Mouse (Mus musculus) CH12.LX (cell line): ENCODE measurements around the gene Mapk9. TPM values are rescaled to one million over a fixed set of nuclear protein-coding genes. Genes with fewer than 3 reads are reported as not detected.

Experiments
- DNase-seq: peaks from one replicate; pipeline ENCODE4 v3.0.0-alpha.2; 2013; ENCODE audit errors: extremely low read depth
- H3K27ac ChIP-seq: 2 replicates; pipeline ENCODE4 v1.5.1; 2012; ENCODE audit warnings: low read depth, mild to moderate bottlenecking, control low read depth, moderate library complexity; ENCODE audit not compliant: insufficient read depth
- H3K27me3 ChIP-seq: replicated peaks from 2 replicates; pipeline ENCODE3; 2012; ENCODE audit warnings: inconsistent platforms
- H3K36me3 ChIP-seq, 2 experiments: replicated peaks in 1 of 2; 2 replicates each; pipeline versions ENCODE3 to v1.6.1; 2012; ENCODE audit warnings: inconsistent platforms in 1 of 2, low read length in 1 of 2, mild to moderate bottlenecking in 1 of 2, mixed read lengths in 1 of 2, moderate library complexity in 1 of 2; ENCODE audit not compliant: control insufficient read depth in 1 of 2, insufficient read depth in 1 of 2
- H3K4me1 ChIP-seq, 2 experiments: 2 replicates each; pipeline ENCODE4 v1.6.1; 2012; ENCODE audit warnings: inconsistent platforms in 1 of 2, moderate library complexity in 1 of 2; ENCODE audit not compliant: insufficient read depth in 2 of 2, control insufficient read depth in 1 of 2
- H3K4me2 ChIP-seq: 2 replicates; pipeline ENCODE4 v1.6.1; 2012; ENCODE audit warnings: low read depth, mild to moderate bottlenecking, control low read depth; ENCODE audit not compliant: poor library complexity, insufficient read depth, severe bottlenecking
- H3K4me3 ChIP-seq, 3 experiments: fragments of 150-350 bp in 1 of 3; sonication (generic) in 1 of 3; replicated peaks in 1 of 3; 2 replicates each; pipeline versions ENCODE3 to v1.5.1; 2011 to 2012; ENCODE audit warnings: low read depth in 2 of 3, low read length in 2 of 3, mild to moderate bottlenecking in 2 of 3, moderate library complexity in 2 of 3, control low read depth in 1 of 3, improper control_type of control experiment in 1 of 3, inconsistent platforms in 1 of 3, mixed read lengths in 1 of 3; ENCODE audit not compliant: poor library complexity in 1 of 3
- H3K79me2 ChIP-seq: replicated peaks from 2 replicates; pipeline ENCODE4 v1.6.1; 2012; ENCODE audit warnings: mild to moderate bottlenecking, moderate library complexity; ENCODE audit not compliant: control insufficient read depth, poor library complexity, insufficient read depth, severe bottlenecking; ENCODE audit errors: extremely low read depth
- H3K9ac ChIP-seq: 2 replicates; pipeline ENCODE4 v1.6.1; 2012; ENCODE audit warnings: low read depth, mild to moderate bottlenecking, control low read depth, moderate library complexity; ENCODE audit not compliant: insufficient read depth
- H3K9me3 ChIP-seq: replicated peaks from 2 replicates; pipeline ENCODE3; 2012; ENCODE audit warnings: low read length, inconsistent platforms, mixed read lengths
- BHLHE40 ChIP-seq: IDR thresholded peaks from 2 replicates; pipeline ENCODE4 v1.6.1; 2011; ENCODE audit warnings: mild to moderate bottlenecking, low read depth, low read length, improper control_type of control experiment
- CHD1 ChIP-seq: IDR thresholded peaks from 2 replicates; pipeline ENCODE4 v1.6.1; 2012; ENCODE audit warnings: low read depth, low read length, improper control_type of control experiment, inconsistent platforms
- CHD2 ChIP-seq: IDR thresholded peaks from 2 replicates; pipeline ENCODE4 v1.6.1; 2011; ENCODE audit warnings: low read length, improper control_type of control experiment
- CTCF ChIP-seq, 2 experiments: IDR thresholded peaks in 1 of 2; conservative IDR thresholded peaks in 1 of 2; 2 replicates each; pipeline ENCODE4 v1.5.1; 2011 to 2012; ENCODE audit warnings: low read depth in 2 of 2, low read length in 2 of 2, improper control_type of control experiment in 1 of 2, inconsistent platforms in 1 of 2, mild to moderate bottlenecking in 1 of 2, moderate library complexity in 1 of 2
- E2F4 ChIP-seq: IDR thresholded peaks from 2 replicates; pipeline ENCODE4 v1.6.1; 2011; ENCODE audit warnings: low read depth, low read length, improper control_type of control experiment; ENCODE audit not compliant: insufficient replicate concordance
- ELF1 ChIP-seq: IDR thresholded peaks from 2 replicates; pipeline ENCODE4 v1.6.1; 2014; ENCODE audit warnings: low read depth, mild to moderate bottlenecking, inconsistent platforms, low read length, improper control_type of control experiment
- EP300 ChIP-seq: IDR thresholded peaks from 2 replicates; pipeline ENCODE4 v1.6.1; 2011; ENCODE audit warnings: low read length, improper control_type of control experiment
- ETS1 ChIP-seq: conservative IDR thresholded peaks from 2 replicates; pipeline ENCODE4 v1.6.1; 2012; ENCODE audit warnings: low read depth, mild to moderate bottlenecking, inconsistent platforms, low read length, improper control_type of control experiment, moderate library complexity
- GABPA ChIP-seq: IDR thresholded peaks from 2 replicates; pipeline ENCODE4 v1.6.1; 2012; ENCODE audit warnings: low read depth, low read length, improper control_type of control experiment, inconsistent platforms; ENCODE audit not compliant: insufficient replicate concordance
- HCFC1 ChIP-seq: IDR thresholded peaks from 2 replicates; pipeline ENCODE4 v1.6.1; 2012; ENCODE audit warnings: low read depth, mild to moderate bottlenecking, inconsistent platforms, low read length, improper control_type of control experiment
- IRF4 ChIP-seq: IDR thresholded peaks from 2 replicates; pipeline ENCODE4 v1.6.1; 2014; ENCODE audit warnings: low read depth, mild to moderate bottlenecking, inconsistent platforms, low read length, improper control_type of control experiment
- JUN ChIP-seq: IDR thresholded peaks from 2 replicates; pipeline ENCODE4 v1.6.1; 2011; ENCODE audit warnings: low read depth, mild to moderate bottlenecking, low read length, improper control_type of control experiment, moderate library complexity; ENCODE audit not compliant: insufficient read depth
- JUND ChIP-seq: conservative IDR thresholded peaks from 2 replicates; pipeline ENCODE4 v1.6.1; 2011; ENCODE audit warnings: low read depth, low read length, improper control_type of control experiment
- KAT2A ChIP-seq: IDR thresholded peaks from 2 replicates; pipeline ENCODE4 v1.6.1; 2012; ENCODE audit warnings: low read length, improper control_type of control experiment, inconsistent platforms; ENCODE audit not compliant: insufficient replicate concordance
- MAFK ChIP-seq: IDR thresholded peaks from 2 replicates; pipeline ENCODE4 v1.6.1; 2011; ENCODE audit warnings: low read length, improper control_type of control experiment; ENCODE audit not compliant: insufficient replicate concordance
- MAX ChIP-seq: IDR thresholded peaks from 2 replicates; pipeline ENCODE4 v1.6.1; 2011; ENCODE audit warnings: low read length, improper control_type of control experiment
- MAZ ChIP-seq: IDR thresholded peaks from 2 replicates; pipeline ENCODE4 v1.6.1; 2012; ENCODE audit warnings: low read depth, mild to moderate bottlenecking, inconsistent platforms, low read length, improper control_type of control experiment, moderate library complexity
- MEF2A ChIP-seq: IDR thresholded peaks from 2 replicates; pipeline ENCODE4 v1.6.1; 2014; ENCODE audit warnings: low read depth, mild to moderate bottlenecking, inconsistent platforms, low read length, improper control_type of control experiment, borderline replicate concordance
- MXI1 ChIP-seq: IDR thresholded peaks from 2 replicates; pipeline ENCODE4 v1.6.1; 2011; ENCODE audit warnings: mild to moderate bottlenecking, low read depth, low read length, improper control_type of control experiment
- MYC ChIP-seq: IDR thresholded peaks from 2 replicates; pipeline ENCODE4 v1.6.1; 2011; ENCODE audit warnings: low read depth, mild to moderate bottlenecking, improper control_type of control experiment, low read length
- NELFE ChIP-seq: IDR thresholded peaks from 2 replicates; pipeline ENCODE4 v1.6.1; 2011; ENCODE audit warnings: low read depth, low read length, improper control_type of control experiment
- NRF1 ChIP-seq: IDR thresholded peaks from 2 replicates; pipeline ENCODE4 v1.6.1; 2014; ENCODE audit warnings: low read depth, mild to moderate bottlenecking, inconsistent platforms, low read length, improper control_type of control experiment, moderate library complexity
- PAX5 ChIP-seq: IDR thresholded peaks from 2 replicates; pipeline ENCODE4 v1.6.1; 2012; ENCODE audit warnings: low read length, inconsistent platforms, mixed read lengths
- POLR2A ChIP-seq: IDR thresholded peaks from 2 replicates; pipeline ENCODE4 v1.6.1; 2011; ENCODE audit warnings: low read depth, mild to moderate bottlenecking, improper control_type of control experiment, low read length
- POLR2AphosphoS2 ChIP-seq: IDR thresholded peaks from 2 replicates; pipeline ENCODE4 v1.6.1; 2011; ENCODE audit warnings: low read depth, low read length, improper control_type of control experiment
- RAD21 ChIP-seq: IDR thresholded peaks from 2 replicates; pipeline ENCODE4 v1.6.1; 2011; ENCODE audit warnings: low read depth, mild to moderate bottlenecking, low read length, improper control_type of control experiment, moderate library complexity
- RCOR1 ChIP-seq: conservative IDR thresholded peaks from 2 replicates; pipeline ENCODE4 v1.6.1; 2012; ENCODE audit warnings: low read depth, mild to moderate bottlenecking, inconsistent platforms, low read length, improper control_type of control experiment
- SIN3A ChIP-seq: IDR thresholded peaks from 2 replicates; pipeline ENCODE4 v1.6.1; 2012; ENCODE audit warnings: low read length, improper control_type of control experiment, inconsistent platforms
- SMC3 ChIP-seq: IDR thresholded peaks from 2 replicates; pipeline ENCODE4 v1.6.1; 2011; ENCODE audit warnings: low read depth, low read length, improper control_type of control experiment
- TBP ChIP-seq: conservative IDR thresholded peaks from 2 replicates; pipeline ENCODE4 v1.6.1; 2011; ENCODE audit warnings: low read depth, low read length, improper control_type of control experiment
- TCF12 ChIP-seq: IDR thresholded peaks from 2 replicates; pipeline ENCODE4 v1.6.1; 2014; ENCODE audit warnings: low read depth, mild to moderate bottlenecking, inconsistent platforms, low read length, improper control_type of control experiment
- UBTF ChIP-seq: IDR thresholded peaks from 2 replicates; pipeline ENCODE4 v1.6.1; 2012; ENCODE audit warnings: low read depth, mild to moderate bottlenecking, inconsistent platforms, low read length, improper control_type of control experiment, moderate library complexity
- USF1 ChIP-seq: IDR thresholded peaks from 2 replicates; pipeline ENCODE4 v1.6.1; 2014; ENCODE audit warnings: low read depth, mild to moderate bottlenecking, inconsistent platforms, low read length, improper control_type of control experiment
- USF2 ChIP-seq: conservative IDR thresholded peaks from 2 replicates; pipeline ENCODE4 v1.6.1; 2011; ENCODE audit warnings: low read depth, low read length, improper control_type of control experiment
- ZC3H11A ChIP-seq: IDR thresholded peaks from 2 replicates; pipeline ENCODE4 v1.6.1; 2012; ENCODE audit warnings: low read depth, mild to moderate bottlenecking, inconsistent platforms, low read length, improper control_type of control experiment
- ZKSCAN1 ChIP-seq: IDR thresholded peaks from 2 replicates; pipeline ENCODE4 v1.6.1; 2012; ENCODE audit warnings: low read depth, inconsistent platforms, low read length, improper control_type of control experiment, borderline replicate concordance
- ZMIZ1 ChIP-seq: IDR thresholded peaks from 2 replicates; pipeline ENCODE4 v1.6.1; 2012; ENCODE audit warnings: low read depth, mild to moderate bottlenecking, inconsistent platforms, low read length, improper control_type of control experiment
- ZNF384 ChIP-seq: IDR thresholded peaks from 2 replicates; pipeline ENCODE4 v1.6.1; 2012; ENCODE audit warnings: low read depth, low read length, improper control_type of control experiment, inconsistent platforms
- dilution Hi-C: fragments of 300-500 bp; cut with MboI; formaldehyde crosslinking; loops from 2 replicates; pipeline ENCODE4 v1.14.3; 2020; ENCODE audit warnings: low sequenced_read_pairs; ENCODE audit not compliant: extremely low pct_unique_long_range_greater_than_20kb, extremely low pct_ligation_motif_present
- in situ Hi-C: fragments of 300-500 bp; cut with MboI; formaldehyde crosslinking; loops from 3 replicates; pipeline ENCODE4 v1.14.3; 2019; ENCODE audit warnings: low sequenced_read_pairs, low pct_ligation_motif_present, low pct_unique_long_range_greater_than_20kb, mixed read lengths
- polyA plus RNA-seq: library from polyadenylated mRNA; unstranded; fragments of >175 nt; gene quantifications from 2 replicates; pipeline ENCODE4 v1.2.1, GENCODE M21; 2012; ENCODE audit warnings: low read depth; ENCODE audit not compliant: insufficient read length
- total RNA-seq, 2 experiments: library from RNA; depleted of rRNA; stranded (reverse); fragments of 300-350 nt in 1 of 2; fragments of >200 nt in 1 of 2; gene quantifications; 2 replicates each; pipeline ENCODE4 v1.2.3; 2012 to 2014

Gene Mapk9
- 22.0 and 22.5 TPM in 2 replicates for total RNA-seq (2012; rRNA removed)
- 29.3 and 35.3 TPM in 2 replicates for total RNA-seq (2014; rRNA removed)
- 31.7 and 36.8 TPM in 2 replicates for polyA plus RNA-seq

GRCm38 (mm10) chr11:49846401-49847070 lies at the start of gene Mapk9:
Gene Mapk9, plus strand, starts transcription at chr11:49846751.
- Histone ChIP-seq H3K4me1 (peaks cover 2 to 31% of the 10 kb centered on the region in 2 experiments), H3K27me3 (no peaks in the 10 kb centered on the region), H3K36me3 (peaks cover 0 to 16% of the 10 kb centered on the region in 2 experiments), H3K4me3 (peak within 1 kb of the TSS; percentile 72 to 76 (median 75)), H3K27ac (0 out of 2 replicates have a peak within 1 kb of the TSS, but pooled peaks have one; percentile 20), H3K79me2 (no peaks in the 10 kb centered on the region), H3K9me3 (no peaks in the 10 kb centered on the region), H3K4me2 (peak within 1 kb of the TSS; percentile 70), H3K9ac (peak within 1 kb of the TSS; percentile 76)
- dilution Hi-C loops (no loop called here), in situ Hi-C loops (no loop called here)
- DNase-seq = peak; percentile 99
- TF ChIP-seq GABPA (no peak; the same call in 1 of the 2 replicates), CTCF (conservative IDR thresholded peaks at IDR 0.05 in 1 of 2, IDR thresholded peaks at IDR 0.05 in 1 of 2; ENCODE audit: low read depth in 2 of 2, low read length in 2 of 2) (peak in 1 of 2 experiments; percentile 93; a peak in 2 of 4 replicates), CHD1 (no peak), RCOR1 (no peak), USF1 (no peak; the same call in 1 of the 2 replicates), TBP (peak; percentile 67; the same call in 1 of the 2 replicates), ZKSCAN1 (no peak), RAD21 (no peak), IRF4 (peak; percentile 61), MAX (no peak; the same call in 1 of the 2 replicates), NRF1 (peak; percentile 80), MAZ (peak; percentile 62; the same call in 1 of the 2 replicates), ELF1 (peak; percentile 83), UBTF (peak; percentile 90; the same call in 1 of the 2 replicates), BHLHE40 (0 out of 2 replicates have a peak, but pooled peaks have one; percentile 26), MAFK (no peak), PAX5 (no peak), MEF2A (no peak; the same call in none of the 2 replicates), MXI1 (peak; percentile 67; the same call in 1 of the 2 replicates), ZNF384 (no peak), E2F4 (no peak), TCF12 (peak; percentile 55; the same call in 1 of the 2 replicates), KAT2A (no peak), SIN3A (peak; percentile 78), JUND (no peak), POLR2A (peak; percentile 61; the same call in 1 of the 2 replicates), NELFE (peak; percentile 64; the same call in 1 of the 2 replicates), HCFC1 (peak; percentile 64; the same call in 1 of the 2 replicates), SMC3 (peak; percentile 43), ZC3H11A (no peak), POLR2AphosphoS2 (no peak), JUN (no peak), ZMIZ1 (no peak), USF2 (no peak), ETS1 (no peak), EP300 (no peak), MYC (no peak), CHD2 (peak; percentile 77)
